In genomic region chr14:106259396-106260108, GRCm38 (mm10) we compare ENCODE assay signal across 16 mouse cellular contexts.
DNase-seq lines count a peak whose midpoint lies in the region; ATAC-seq and TF ChIP-seq lines count a peak whose summit lies in the region.
"Had no signal": no experiment of that assay in that cellular context is flagged by ENCODE, and none has a peak within 500 bp of the region (broad histone marks: within the 10 kb centered on the region; RNA-seq: fewer than 3 reads in every experiment).

No protein-coding gene starts in this region.

- peak; percentile 56 for ATAC-seq in kidney, embryonic 15.5 days (replicated peaks; ENCODE audit: low FRiP score)
- ATAC-seq in lung, embryonic 16.5 days (ENCODE audit: low read depth): peak; percentile 79
- peak; percentile 50; the same call in 1 of the 2 replicates for ATAC-seq in megakaryocyte progenitor cell, adult 5-6 weeks (replicated peaks; ENCODE audit: poor library complexity)
- ATAC-seq: hindbrain, embryonic 16.5 days had no signal

- no peaks in the 10 kb centered on the region for H3K9me3 ChIP-seq in kidney, embryonic 15.5 days (replicated peaks)
- H3K9me3 ChIP-seq in lung, embryonic 16.5 days (ENCODE audit: control insufficient read depth, low read length): peaks cover 3% of the 10 kb centered on the region; the same call in 1 of the 2 replicates
- H3K9me3 ChIP-seq: midbrain, embryonic 10.5 days; neural tube, embryonic 12.5 days had no signal

- no peak overlapping the region for H3K9ac ChIP-seq in kidney, embryonic 15.5 days
- no peak overlapping the region for H3K9ac ChIP-seq in lung, embryonic 16.5 days (ENCODE audit: low read length)
- H3K9ac ChIP-seq: heart, embryonic 13.5 days; neural tube, embryonic 12.5 days had no signal

- no peak overlapping the region for H3K27ac ChIP-seq in kidney, embryonic 15.5 days
- no peak overlapping the region for H3K27ac ChIP-seq in lung, embryonic 16.5 days (ENCODE audit: low read length)
- H3K27ac ChIP-seq in cerebellum, adult 2 months (ENCODE audit: insufficient read depth, low read length): no peak overlapping the region
- H3K27ac ChIP-seq: heart, embryonic 13.5 days; midbrain, embryonic 10.5 days; neural tube, embryonic 12.5 days had no signal

- no peak for TF ChIP-seq CTCF in cerebellum, adult 2 months (IDR thresholded peaks at IDR 0.05; ENCODE audit: borderline replicate concordance, insufficient read depth, low read depth, low read length)

- no peak overlapping the region for H3K4me2 ChIP-seq in kidney, embryonic 15.5 days
- H3K4me2 ChIP-seq in lung, embryonic 16.5 days (ENCODE audit: low read depth, low read length): no peak overlapping the region
- H3K4me2 ChIP-seq: heart, embryonic 13.5 days; neural tube, embryonic 12.5 days had no signal

- H3K4me3 ChIP-seq in kidney, embryonic 15.5 days (replicated peaks): no peak overlapping the region
- no peak overlapping the region for H3K4me3 ChIP-seq in lung, embryonic 16.5 days (ENCODE audit: low read length)
- H3K4me3 ChIP-seq in cerebellum, adult 2 months (replicated peaks; ENCODE audit: insufficient read depth, low read depth, low read length): no peak overlapping the region
- H3K4me3 ChIP-seq: heart, embryonic 13.5 days; midbrain, embryonic 10.5 days; neural tube, embryonic 12.5 days had no signal

- WGBS in kidney, embryonic 15.5 days: 37% methylated on average over 4 of the region's 4 CpGs
- 32% methylated on average over 4 of the region's 4 CpGs for WGBS in lung, embryonic 16.5 days
- 68% methylated on average over 4 of the region's 4 CpGs for WGBS in cerebellum, adult 2 months

- H3K36me3 ChIP-seq in kidney, embryonic 15.5 days: no peaks in the 10 kb centered on the region
- H3K36me3 ChIP-seq in lung, embryonic 16.5 days (ENCODE audit: control insufficient read depth, insufficient read depth, low read length): no peaks in the 10 kb centered on the region
- H3K36me3 ChIP-seq: heart, embryonic 13.5 days; midbrain, embryonic 10.5 days; neural tube, embryonic 12.5 days had no signal

- no peak for DNase-seq in kidney, adult 11 months
- no peak for DNase-seq in lung, postnatal 10 days
- DNase-seq in c-Kit-positive CD71-negative TER-119-negative erythroid progenitor cells, embryonic 14.5 days (ENCODE audit: low read depth): peak; percentile 4
- DNase-seq in cerebellum, adult 2 months: no peak
- DNase-seq in thymus, postnatal 4 days: no peak
- DNase-seq: adrenal gland, postnatal 36 days; cerebellum, postnatal 25 days; heart, postnatal 36 days; right cerebral cortex, postnatal 25 days had no signal

- no peaks in the 10 kb centered on the region for H3K27me3 ChIP-seq in kidney, embryonic 15.5 days
- H3K27me3 ChIP-seq in lung, embryonic 16.5 days (ENCODE audit: control insufficient read depth, insufficient read depth, low read depth, low read length): no peaks in the 10 kb centered on the region
- H3K27me3 ChIP-seq in cerebellum, adult 2 months (ENCODE audit: control insufficient read depth, insufficient read depth, low read length): no peaks in the 10 kb centered on the region
- H3K27me3 ChIP-seq: heart, embryonic 13.5 days; neural tube, embryonic 12.5 days had no signal

- TF ChIP-seq POLR2A in cerebellum, adult 2 months (IDR thresholded peaks at IDR 0.05; ENCODE audit: borderline replicate concordance, insufficient read depth, low read length): no peak

- H3K4me1 ChIP-seq in kidney, embryonic 15.5 days: no peaks in the 10 kb centered on the region
- H3K4me1 ChIP-seq in lung, embryonic 16.5 days (replicated peaks; ENCODE audit: control insufficient read depth, insufficient read depth, low read length): no peaks in the 10 kb centered on the region
- no peaks in the 10 kb centered on the region for H3K4me1 ChIP-seq in cerebellum, adult 2 months (ENCODE audit: control insufficient read depth, insufficient read depth, low read length)
- H3K4me1 ChIP-seq: heart, embryonic 13.5 days; midbrain, embryonic 10.5 days; neural tube, embryonic 12.5 days had no signal
